Mouse (Mus musculus) induced T-regulatory cell, adult 2 months (primary cell): ENCODE measurements at regions not wholly inside any gene's neighbourhood (a gene's known extent, or its start where the extent isn't known, plus 50 kb on each side); places are given as distances from the start of the nearest gene placed in this dataset.

Experiments used
- DNase-seq: peaks from one replicate; pipeline ENCODE4 v3.0.0-alpha.2; 2012; ENCODE audit warnings: low read depth

DNA sequence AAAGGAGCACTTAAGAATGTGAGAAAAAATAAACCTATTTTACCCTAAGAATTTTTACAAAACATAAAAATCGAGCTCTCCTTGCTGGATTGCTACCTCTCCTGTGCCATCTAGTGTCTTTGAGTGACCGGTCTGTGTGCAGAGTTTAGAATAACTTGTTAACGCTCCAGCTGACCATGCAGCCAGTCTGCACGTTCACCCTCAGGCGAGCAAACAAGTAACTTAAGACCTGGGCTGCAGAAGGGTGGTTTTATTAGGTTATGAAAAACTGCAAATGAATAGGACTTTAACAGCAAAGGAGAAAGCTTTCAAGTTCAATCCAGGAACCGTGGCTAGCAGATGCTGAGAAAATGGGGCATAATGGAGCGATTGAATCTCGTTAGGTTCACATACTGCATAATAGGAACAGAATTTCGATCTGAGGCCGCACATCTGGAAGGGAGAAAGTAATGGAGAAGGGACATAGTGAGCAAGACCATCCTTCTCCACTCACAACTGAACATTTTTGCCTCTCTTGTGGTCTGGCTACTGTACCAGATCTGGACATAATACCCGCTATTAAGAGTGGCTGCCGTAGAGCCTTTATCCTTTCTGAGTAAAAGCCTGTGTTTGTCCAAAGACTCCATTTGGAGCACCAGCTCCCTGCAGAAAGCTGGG, 363.0 kb upstream of the Intu start:
- DNase-seq, result no peak

GRCm38 (mm10) chr3:40169590-40169989, 361.5 kb upstream of the Intu start:
- no peak for DNase-seq

- DNase-seq, result no peak
These were observed 351.3 kb upstream of the Intu start for GRCm38 (mm10) chr3:40179726-40180317.

- DNase-seq, result no peak
These were observed 345.3 kb upstream of the Intu start for GRCm38 (mm10) chr3:40185597-40186320.

DNA sequence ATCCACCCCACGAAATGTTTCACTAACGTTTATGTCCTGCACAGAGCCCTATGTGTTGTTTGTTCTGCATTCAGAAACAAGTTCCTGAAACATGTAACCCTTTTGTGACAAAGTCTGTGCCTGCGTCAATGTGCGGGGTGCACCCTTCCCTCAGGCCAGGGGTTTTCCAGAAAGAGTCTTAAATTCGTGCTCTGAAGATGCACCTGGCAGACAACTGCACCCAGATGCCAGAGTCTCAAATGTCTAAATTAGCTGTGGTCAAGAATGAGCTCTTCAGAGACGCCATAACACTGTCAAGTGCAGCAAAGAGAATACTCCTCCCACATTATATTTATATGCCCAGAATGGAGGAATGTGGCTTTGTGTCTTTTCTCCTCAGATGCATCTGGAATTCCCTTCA, 341.6 kb upstream of the Intu start:
- DNase-seq, result no peak

DNA sequence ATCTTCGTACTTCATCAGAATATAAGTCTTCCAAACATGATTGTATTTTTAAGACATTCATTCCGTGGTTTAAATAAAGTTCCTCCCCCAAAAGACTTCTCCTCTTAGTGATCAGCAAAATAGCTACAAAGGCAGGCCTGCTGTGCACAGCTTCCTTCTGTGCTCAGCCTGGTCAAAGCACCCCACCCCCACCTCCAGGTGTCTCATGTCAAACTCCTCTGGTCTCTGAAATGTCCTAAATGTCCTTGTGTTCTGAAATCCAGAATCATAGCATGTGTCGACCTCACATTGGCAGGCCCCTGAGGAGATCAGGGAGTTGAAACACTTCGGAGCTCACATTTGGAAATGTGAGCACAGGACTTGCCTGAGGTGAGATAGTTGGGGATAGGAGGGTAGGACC, 341.1 kb upstream of the Intu start:
- no peak for DNase-seq

DNA sequence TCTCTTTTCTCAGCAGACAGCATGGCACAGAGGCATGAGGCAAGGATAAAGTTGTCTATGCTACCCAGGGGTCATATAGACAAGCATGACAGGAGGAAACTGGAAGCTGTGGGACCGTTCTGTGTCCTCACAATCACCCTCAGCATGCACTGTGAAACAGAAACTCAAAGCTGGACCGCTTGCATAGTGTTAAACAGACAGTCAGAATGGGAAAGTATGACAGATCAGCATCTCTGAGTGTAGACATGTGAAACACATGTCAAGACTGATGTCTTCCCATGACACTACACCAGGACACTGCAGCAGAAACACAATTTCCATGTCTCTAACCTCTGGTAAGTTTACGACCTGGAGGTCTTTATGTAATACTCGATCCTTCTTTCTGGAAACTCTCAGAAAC, 330.9 kb upstream of the Intu start:
- no peak for DNase-seq

DNA sequence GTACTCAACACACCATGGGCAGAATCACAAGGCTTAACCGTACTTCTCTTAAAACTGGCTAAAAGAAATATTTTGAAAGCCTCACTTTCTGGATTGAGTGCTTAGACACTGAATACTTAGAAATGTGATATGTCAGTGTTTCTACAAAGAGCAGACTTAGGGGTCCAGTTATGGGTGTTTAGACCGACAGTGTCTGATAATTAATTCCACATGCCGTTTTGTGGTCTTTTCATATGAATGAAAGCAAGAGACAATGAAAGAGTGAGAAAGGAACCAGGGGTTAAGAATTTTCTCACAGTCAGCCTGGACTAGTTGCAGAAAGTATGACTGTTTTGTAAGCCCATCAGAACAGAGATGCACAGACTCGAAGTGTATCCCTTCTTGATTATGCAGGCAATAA, 324.8 kb upstream of the Intu start:
- DNase-seq, result no peak

- no peak for DNase-seq
These were observed 319.3 kb upstream of the Intu start for GRCm38 (mm10) chr3:40211793-40212192.

GRCm38 (mm10) chr3:40226772-40227171, 304.3 kb upstream of the Intu start:
- DNase-seq, result no peak

DNA sequence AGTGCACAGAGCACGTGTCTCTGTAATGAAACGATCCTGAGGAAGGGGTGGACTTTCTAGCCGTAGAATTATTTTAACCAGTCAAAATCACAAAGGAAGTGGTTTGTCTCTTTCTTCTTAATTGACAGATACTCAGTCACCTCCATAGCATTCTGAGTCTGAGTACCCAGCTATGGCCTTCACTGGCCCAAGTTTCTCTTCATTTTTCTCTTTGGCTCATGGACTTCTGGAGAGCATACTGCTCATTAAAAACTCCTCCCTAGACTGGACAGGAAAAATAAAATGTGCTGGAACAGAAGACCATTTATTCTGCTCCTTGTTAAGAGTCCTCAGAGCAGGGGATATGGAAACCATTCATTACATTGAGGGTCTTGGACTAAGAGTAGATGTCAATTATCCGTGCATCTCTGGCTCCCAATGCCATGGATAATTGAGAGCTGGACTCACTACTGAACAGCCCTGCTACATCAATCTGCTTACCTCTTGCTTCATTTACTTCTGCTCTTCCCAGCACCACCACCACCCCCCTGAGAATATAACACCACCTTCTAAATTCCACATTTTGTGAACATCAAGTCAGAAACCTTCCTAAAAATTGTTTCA, 287.5 kb upstream of the Intu start:
- no peak for DNase-seq

- DNase-seq, result no peak
These were observed 276.7 kb upstream of the Intu start for GRCm38 (mm10) chr3:40254376-40254775.

- no peak for DNase-seq
These were observed 268.6 kb upstream of the Intu start for GRCm38 (mm10) chr3:40262536-40262935.

GRCm38 (mm10) chr3:40267514-40267913, 263.6 kb upstream of the Intu start:
- no peak for DNase-seq

- no peak for DNase-seq
These were observed 248.2 kb upstream of the Intu start for GRCm38 (mm10) chr3:40282926-40283325.

GRCm38 (mm10) chr3:40286959-40287710, 244.0 kb upstream of the Intu start:
- no peak for DNase-seq

GRCm38 (mm10) chr3:40297120-40297519, 234.0 kb upstream of the Intu start:
- no peak for DNase-seq

- DNase-seq, result no peak
These were observed 210.8 kb upstream of the Intu start for GRCm38 (mm10) chr3:40320319-40320718.

DNA sequence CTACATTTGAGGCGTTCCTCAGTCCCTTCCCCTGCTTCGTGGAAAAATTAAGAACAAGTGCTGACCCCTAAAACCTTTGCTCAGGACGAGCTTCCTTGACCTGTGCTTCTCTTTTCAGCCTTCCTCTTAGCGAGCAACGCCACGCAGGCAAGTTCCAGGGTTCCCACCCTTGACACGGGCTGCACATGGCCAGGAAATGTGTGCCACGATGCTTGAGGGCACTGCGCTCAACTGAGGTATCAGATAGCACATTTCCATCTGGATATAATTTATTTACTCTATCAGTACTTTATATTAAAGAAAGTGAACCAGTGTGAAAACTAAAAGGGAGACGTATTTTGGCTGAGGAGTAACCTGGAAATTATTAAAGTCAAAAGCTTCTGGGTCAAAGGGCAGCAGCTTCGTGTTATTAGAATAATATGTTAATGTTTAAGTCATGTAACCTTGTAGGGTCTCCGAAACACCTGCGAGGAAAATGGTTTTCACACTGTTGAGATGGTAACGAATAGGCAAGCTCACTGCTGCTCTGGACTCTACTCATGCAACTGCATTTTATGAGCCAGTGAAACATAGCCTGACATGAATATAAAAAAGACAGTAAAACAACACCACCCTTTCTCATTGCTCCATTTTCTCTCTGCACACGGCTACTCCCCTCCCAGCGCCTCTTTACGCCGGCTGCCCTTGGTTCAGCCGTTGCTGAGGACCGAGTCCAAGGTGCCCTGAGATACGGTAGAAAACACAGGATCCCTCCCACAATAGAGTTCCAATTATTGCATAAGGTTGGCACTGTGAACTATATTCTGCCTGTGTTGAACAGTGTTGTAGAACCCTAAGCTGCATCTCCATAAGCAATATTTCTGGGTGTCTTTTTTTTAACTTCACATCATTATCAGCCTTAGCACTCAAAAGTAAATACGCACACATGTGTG, 204.9 kb upstream of the Intu start:
- DNase-seq, result no peak

DNA sequence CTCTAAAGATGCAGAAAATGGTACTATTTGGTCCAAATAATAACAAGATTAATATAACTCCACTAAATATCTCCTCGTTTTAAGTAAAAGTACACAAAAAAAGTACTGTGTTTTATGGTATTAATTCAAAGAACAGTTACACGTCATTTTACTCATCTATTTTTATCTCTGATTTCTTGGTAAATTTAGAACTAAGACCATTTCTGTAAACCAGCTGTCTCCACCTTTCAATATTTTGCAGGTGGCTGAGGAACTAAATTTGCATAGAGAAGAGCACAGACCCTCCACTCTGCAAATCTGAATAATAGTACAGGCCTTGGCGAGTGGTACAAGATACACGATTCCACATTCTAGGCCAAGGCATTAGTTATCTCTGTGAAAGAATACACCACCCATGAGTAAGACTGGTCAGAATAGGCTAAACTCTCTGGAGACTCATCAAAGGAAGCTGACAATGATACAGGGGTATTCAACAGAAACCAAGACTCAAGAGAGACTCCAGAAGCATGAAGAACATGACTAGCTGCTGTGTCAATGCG, 191.5 kb upstream of the Intu start:
- no peak for DNase-seq

DNA sequence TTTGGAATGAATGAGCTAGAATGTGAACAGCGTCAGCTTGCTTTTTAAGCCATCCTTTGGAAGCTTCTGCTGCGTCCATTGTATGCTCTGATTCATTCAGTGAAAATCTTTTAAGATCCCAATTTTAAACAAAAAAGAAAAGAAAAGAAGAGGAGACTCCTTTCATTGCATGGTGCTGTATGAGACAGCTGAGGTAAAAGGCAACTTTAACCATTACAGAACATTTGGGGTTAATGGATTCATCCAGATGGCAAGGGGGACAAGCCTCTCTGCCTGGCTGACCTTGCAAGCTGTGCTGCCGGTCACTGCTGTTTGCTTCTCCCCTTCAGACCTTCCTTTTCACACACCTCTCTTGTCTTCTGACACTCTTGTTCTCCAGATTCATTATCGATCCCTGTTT, 176.0 kb upstream of the Intu start:
- DNase-seq, result no peak
